Mouse (Mus musculus): Measurements from ENCODE around the gene Bsdc1. TPM values are rescaled to one million over a fixed set of nuclear protein-coding genes. Genes with fewer than 3 reads are reported as not detected.

The Bsdc1 gene
- polyA plus RNA-seq (2017; shearing (Covaris generic)): 44.4 TPM

DNA sequence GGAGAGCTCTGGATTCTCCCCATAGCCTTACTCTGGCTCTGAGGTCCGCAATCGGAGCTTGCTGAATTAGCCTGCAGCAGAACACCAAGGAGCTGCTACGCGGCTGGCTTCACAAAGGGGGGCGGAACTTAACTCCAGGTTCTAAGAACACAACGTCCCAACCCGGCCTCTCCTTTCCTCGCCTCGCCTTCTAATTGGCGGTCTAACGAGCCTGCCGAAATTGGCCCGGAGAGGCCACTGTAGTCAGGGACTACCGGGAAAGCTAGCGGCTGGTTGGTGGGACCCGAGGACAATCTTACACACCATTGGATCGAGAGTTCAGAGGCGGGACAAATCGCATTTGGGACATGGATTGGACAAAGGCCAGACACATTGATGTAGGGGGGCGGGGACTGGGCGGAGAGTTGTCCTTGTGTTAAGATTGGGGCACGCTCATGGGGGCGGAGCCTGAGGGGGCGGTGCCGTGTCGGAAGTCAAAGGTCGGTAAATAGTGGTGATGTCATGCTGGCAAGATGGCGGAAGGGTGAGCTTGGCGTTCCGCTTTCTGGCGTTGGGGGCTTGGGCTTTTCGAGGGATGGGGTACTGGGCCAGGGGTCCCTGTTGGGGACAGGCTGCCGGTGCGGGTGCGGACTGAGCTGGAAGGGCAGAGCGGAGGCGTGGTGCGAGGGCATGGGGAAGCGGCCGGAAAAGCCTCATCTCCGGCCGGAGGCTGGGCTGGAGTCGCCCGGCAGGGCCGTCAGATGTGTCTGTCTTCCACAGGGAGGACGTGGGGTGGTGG lies at the start of gene Bsdc1:
TSS of gene Bsdc1 (plus strand) at position 399 of the 778 bp plus-strand sequence.

DNA sequence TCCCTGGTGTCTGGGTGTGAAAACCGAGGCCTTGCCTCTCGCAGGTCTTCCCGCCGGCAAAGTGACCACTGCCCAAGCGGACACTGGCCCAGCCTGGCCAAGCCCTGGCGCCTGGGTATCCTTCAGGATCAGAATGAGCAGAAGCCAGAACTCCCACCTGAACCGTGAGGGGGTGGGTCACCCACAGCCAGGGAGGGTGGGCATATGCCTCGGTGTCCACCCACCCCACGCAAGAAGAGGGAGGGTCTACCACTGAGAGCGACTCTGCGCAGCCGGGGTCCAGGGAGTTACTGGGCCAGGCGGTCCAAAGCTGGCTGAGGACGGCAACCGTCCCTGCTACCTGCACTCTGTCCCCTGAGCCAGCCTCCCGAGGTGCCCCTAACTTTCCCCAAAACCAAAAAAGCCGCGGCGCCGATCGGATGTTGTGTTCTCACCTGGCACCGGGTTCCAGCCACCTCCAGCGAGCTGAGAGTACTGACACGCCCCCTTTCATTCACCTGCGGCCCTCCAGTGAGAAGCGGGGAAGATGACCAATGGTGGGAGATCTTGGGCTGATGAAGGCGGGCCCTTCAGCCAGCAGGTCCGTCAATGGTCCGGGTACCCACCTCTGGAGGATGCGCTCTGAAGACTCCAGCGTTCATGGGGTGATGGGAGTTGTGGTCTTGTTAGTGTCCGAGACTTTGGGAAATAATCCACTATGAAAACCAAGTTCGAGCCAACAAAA lies 20.9 kb upstream of the Bsdc1 start, which contains the start of gene Zbtb8b:
TSS of gene Zbtb8b (minus strand) at position 514 of the 724 bp plus-strand sequence.

DNA sequence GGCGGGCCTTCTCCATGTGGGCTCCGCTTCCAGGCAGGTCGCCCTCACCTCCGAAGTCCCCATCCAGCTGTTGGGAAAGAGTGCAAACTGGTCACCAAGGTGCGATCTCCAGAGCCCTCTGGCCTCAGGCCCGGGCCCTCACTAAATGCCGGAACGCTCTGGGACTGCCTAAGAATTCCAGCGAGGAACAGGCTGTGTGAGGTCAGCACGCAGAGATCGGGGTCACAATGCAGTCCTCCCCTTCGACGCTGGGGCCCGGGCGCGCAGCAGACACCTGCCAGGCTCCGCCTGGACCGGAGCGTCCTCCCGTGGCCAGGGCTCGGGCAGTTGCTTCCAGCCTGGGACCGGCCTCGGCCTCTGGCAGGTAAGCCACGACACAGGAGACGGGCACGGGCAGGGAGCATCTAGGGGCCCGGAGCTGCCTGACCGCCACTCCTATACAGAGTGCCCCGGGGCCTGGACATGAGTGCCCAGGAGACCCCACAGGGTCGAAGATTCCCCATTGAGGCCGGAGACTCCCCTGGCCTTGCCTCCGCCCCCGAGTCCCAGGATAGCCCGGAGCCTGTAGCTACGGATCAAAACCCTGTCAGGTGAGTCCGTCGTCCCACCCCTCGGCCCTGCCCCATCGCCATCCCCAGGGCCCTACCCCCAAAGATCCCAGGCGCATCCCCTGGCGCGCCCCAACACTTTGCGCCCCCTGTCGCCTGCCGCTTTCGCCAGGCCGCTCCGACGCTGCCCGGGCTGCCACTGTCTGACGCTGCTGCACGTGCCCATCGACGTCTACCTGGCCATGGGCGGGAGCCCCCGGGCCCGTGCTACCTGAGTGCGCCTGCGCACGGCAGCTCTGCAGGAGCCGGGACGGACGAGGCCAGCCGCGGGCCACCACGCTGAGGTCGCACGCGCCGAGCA lies 29.8 kb downstream of the Bsdc1 start, which contains the start of the genes Tssk3 and Fam229a:
TSS of gene Tssk3 (minus strand) at position 51 of the 909 bp plus-strand sequence.
TSS of gene Fam229a (plus strand) at position 219 of the 909 bp plus-strand sequence.

DNA sequence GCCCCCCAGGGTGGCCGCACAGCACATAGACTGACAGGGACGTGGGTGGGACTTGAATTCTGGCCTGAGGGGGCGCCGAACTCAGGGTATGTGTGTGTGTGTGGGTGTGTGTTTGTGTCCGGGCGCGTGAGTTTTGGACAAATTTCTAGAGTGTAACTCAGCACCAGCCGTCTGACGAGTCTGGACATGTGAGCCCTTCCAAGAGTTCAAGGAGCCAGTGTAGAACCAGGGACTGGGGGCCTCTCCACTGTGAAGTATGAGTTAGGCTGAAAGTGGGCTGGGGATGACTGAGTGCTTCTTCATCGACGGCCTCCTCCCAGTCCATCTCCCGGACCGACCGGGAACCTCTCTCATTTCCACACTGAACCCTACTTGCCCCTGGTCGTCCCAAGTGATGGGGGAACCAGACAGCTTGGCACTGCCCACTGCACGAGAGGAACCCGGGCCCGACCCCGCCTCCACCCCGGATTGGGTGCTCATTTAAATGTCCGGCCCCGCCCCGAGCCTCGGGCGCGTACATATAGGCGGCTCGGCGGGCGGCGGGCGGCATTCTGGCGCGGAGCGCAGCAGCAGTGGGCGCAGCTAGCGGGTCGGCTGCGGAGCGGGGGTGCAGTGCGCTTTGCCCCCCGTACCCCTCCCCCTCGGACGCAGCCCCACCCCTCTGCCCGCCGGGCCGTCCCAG lies 51.8 kb downstream of the Bsdc1 start, which contains the start of gene Marcksl1:
TSS of gene Marcksl1 (plus strand) at position 496 of the 682 bp plus-strand sequence.

Other genes with a start within 250 kb of the Bsdc1 start
- gene C77080, start 200.2 kb upstream of the Bsdc1 start, polyA plus RNA-seq (2017; shearing (Covaris generic)): 0.26 TPM
- 0.20 TPM for gene Sync, start 174.0 kb upstream of the Bsdc1 start, polyA plus RNA-seq (2017; shearing (Covaris generic))
- 380 TPM for gene Rbbp4, start 126.2 kb upstream of the Bsdc1 start, polyA plus RNA-seq (2017; shearing (Covaris generic))
- gene Zbtb8os, start 125.9 kb upstream of the Bsdc1 start, polyA plus RNA-seq (2017; shearing (Covaris generic)): 86.8 TPM
- 12.3 TPM for gene Zbtb8a, start 83.5 kb upstream of the Bsdc1 start, polyA plus RNA-seq (2017; shearing (Covaris generic))
- gene Zbtb8b, start 20.7 kb upstream of the Bsdc1 start, polyA plus RNA-seq (2017; shearing (Covaris generic)): not detected
- gene Tssk3, start 29.4 kb downstream of the Bsdc1 start, polyA plus RNA-seq (2017; shearing (Covaris generic)): not detected
- not detected for gene Fam229a, start 29.6 kb downstream of the Bsdc1 start, polyA plus RNA-seq (2017; shearing (Covaris generic))
- 6.5 TPM for gene Marcksl1, start 52.0 kb downstream of the Bsdc1 start, polyA plus RNA-seq (2017; shearing (Covaris generic))
- 375 TPM for gene Hdac1, start 81.1 kb downstream of the Bsdc1 start, polyA plus RNA-seq (2017; shearing (Covaris generic))
- gene Lck, start 112.1 kb downstream of the Bsdc1 start, polyA plus RNA-seq (2017; shearing (Covaris generic)): 1,699 TPM
- gene Fam167b, start 117.0 kb downstream of the Bsdc1 start, polyA plus RNA-seq (2017; shearing (Covaris generic)): not detected
- 238 TPM for gene Eif3i, start 139.1 kb downstream of the Bsdc1 start, polyA plus RNA-seq (2017; shearing (Covaris generic))
- 282 TPM for gene Tmem234, start 139.1 kb downstream of the Bsdc1 start, polyA plus RNA-seq (2017; shearing (Covaris generic))
- gene Dcdc2b, start 152.7 kb downstream of the Bsdc1 start, polyA plus RNA-seq (2017; shearing (Covaris generic)): 8.8 TPM
- gene Iqcc, start 157.5 kb downstream of the Bsdc1 start, polyA plus RNA-seq (2017; shearing (Covaris generic)): 43.9 TPM
- 49.2 TPM for gene Ccdc28b, start 162.4 kb downstream of the Bsdc1 start, polyA plus RNA-seq (2017; shearing (Covaris generic))
- 88.8 TPM for gene Txlna, start 179.5 kb downstream of the Bsdc1 start, polyA plus RNA-seq (2017; shearing (Covaris generic))
- gene Kpna6, start 211.2 kb downstream of the Bsdc1 start, polyA plus RNA-seq (2017; shearing (Covaris generic)): 26.1 TPM
- gene Tmem39b, start 235.3 kb downstream of the Bsdc1 start, polyA plus RNA-seq (2017; shearing (Covaris generic)): 25.6 TPM

Measured in CD4-positive, CD25-positive, alpha-beta regulatory T cell, adult 9 weeks (primary cell).